In genomic region chr4:107354126-107354525, GRCm38 (mm10) we compare ENCODE assay signal across 29 mouse cellular contexts. TPM values are rescaled to one million over a fixed set of nuclear protein-coding genes. Genes with fewer than 3 reads are reported as not detected.
DNase-seq lines count a peak whose midpoint lies in the region; ATAC-seq and TF ChIP-seq lines count a peak whose summit lies in the region.
"Had no signal": no experiment of that assay in that cellular context is flagged by ENCODE, and none has a peak within 500 bp of the region (broad histone marks: within the 10 kb centered on the region; RNA-seq: fewer than 3 reads in every experiment).

No protein-coding gene starts in this region.

- 0 out of 2 replicates have a peak, but pooled peaks cover 4% of the 10 kb centered on the region for H3K36me3 ChIP-seq in embryonic facial prominence, embryonic 12.5 days
- H3K36me3 ChIP-seq in embryonic facial prominence, embryonic 10.5 days (replicated peaks), result peaks cover 23% of the 10 kb centered on the region
- H3K36me3 ChIP-seq in kidney, embryonic 14.5 days (ENCODE audit: control insufficient read depth, insufficient read depth, low read length), result no peaks in the 10 kb centered on the region
- H3K36me3 ChIP-seq in embryonic facial prominence, embryonic 13.5 days, result peaks cover 37% of the 10 kb centered on the region
- no peaks in the 10 kb centered on the region for H3K36me3 ChIP-seq in neural tube, embryonic 13.5 days
- H3K36me3 ChIP-seq in thymus, adult 2 months (ENCODE audit: control insufficient read depth, insufficient read depth, low read length), result peaks cover 4% of the 10 kb centered on the region; the same call in 1 of the 2 replicates
- H3K36me3 ChIP-seq: forebrain, embryonic 10.5 days; liver, embryonic 13.5 days had no signal

- 0 out of 2 replicates have a peak, but pooled peaks cover 4% of the 10 kb centered on the region for H3K4me1 ChIP-seq in embryonic facial prominence, embryonic 12.5 days
- peaks cover 8% of the 10 kb centered on the region; the same call in 1 of the 2 replicates for H3K4me1 ChIP-seq in embryonic facial prominence, embryonic 10.5 days
- peaks cover 13% of the 10 kb centered on the region for H3K4me1 ChIP-seq in kidney, embryonic 14.5 days (ENCODE audit: control insufficient read depth, insufficient read depth, low read length)
- H3K4me1 ChIP-seq in embryonic facial prominence, embryonic 13.5 days, result 0 out of 2 replicates have a peak, but pooled peaks cover 3% of the 10 kb centered on the region
- H3K4me1 ChIP-seq in neural tube, embryonic 13.5 days (replicated peaks), result peaks cover 20% of the 10 kb centered on the region
- no peaks in the 10 kb centered on the region for H3K4me1 ChIP-seq in thymus, adult 2 months (replicated peaks; ENCODE audit: control insufficient read depth, insufficient read depth, low read length)
- H3K4me1 ChIP-seq: forebrain, embryonic 10.5 days; midbrain, embryonic 12.5 days had no signal

- H3K9me3 ChIP-seq in embryonic facial prominence, embryonic 12.5 days, result no peaks in the 10 kb centered on the region
- no peaks in the 10 kb centered on the region for H3K9me3 ChIP-seq in embryonic facial prominence, embryonic 10.5 days
- no peaks in the 10 kb centered on the region for H3K9me3 ChIP-seq in kidney, embryonic 14.5 days (ENCODE audit: control insufficient read depth, low read length)
- H3K9me3 ChIP-seq in embryonic facial prominence, embryonic 13.5 days, result no peaks in the 10 kb centered on the region
- no peaks in the 10 kb centered on the region for H3K9me3 ChIP-seq in neural tube, embryonic 13.5 days
- H3K9me3 ChIP-seq: forebrain, embryonic 10.5 days; liver, embryonic 13.5 days; midbrain, embryonic 12.5 days had no signal

- 84% methylated on average over 5 of the region's 5 CpGs for WGBS in embryonic facial prominence, embryonic 12.5 days
- WGBS in embryonic facial prominence, embryonic 10.5 days, result 92% methylated on average over 5 of the region's 5 CpGs
- WGBS in kidney, embryonic 14.5 days, result 47% methylated on average over 5 of the region's 5 CpGs
- WGBS in embryonic facial prominence, embryonic 13.5 days, result 88% methylated on average over 5 of the region's 5 CpGs
- 51% methylated on average over 5 of the region's 5 CpGs for WGBS in neural tube, embryonic 13.5 days
- WGBS in thymus, adult 2 months, result 96% methylated on average over 5 of the region's 5 CpGs

- DNase-seq in embryonic facial prominence, embryonic 10.5 days (ENCODE audit: low spot score), result no peak
- DNase-seq in kidney, adult 9 months, result no peak
- no peak for DNase-seq in thymus, adult 2 months
- no peak for DNase-seq in liver
- DNase-seq: cerebellum, adult 18-20 months; cerebellum, postnatal 25 days; gastrocnemius, postnatal 25 days; heart, adult 18-20 months; heart, postnatal 36 days; liver, embryonic 13.5 days; lung, adult 18-20 months; lung, postnatal 4 days had no signal

- no peak for TF ChIP-seq CTCF in thymus, adult 2 months (IDR thresholded peaks at IDR 0.05; ENCODE audit: borderline replicate concordance, control insufficient read depth, extremely low read depth, insufficient read depth, low read length, poor library complexity)

- no peak overlapping the region for H3K4me2 ChIP-seq in embryonic facial prominence, embryonic 12.5 days (replicated peaks)
- H3K4me2 ChIP-seq in kidney, embryonic 14.5 days (replicated peaks; ENCODE audit: low read depth, low read length), result no peak overlapping the region; the same call in 1 of the 2 replicates
- no peak overlapping the region for H3K4me2 ChIP-seq in embryonic facial prominence, embryonic 13.5 days
- no peak overlapping the region for H3K4me2 ChIP-seq in neural tube, embryonic 13.5 days
- H3K4me2 ChIP-seq: heart, embryonic 11.5 days; hindbrain, embryonic 14.5 days; liver, embryonic 13.5 days; midbrain, embryonic 12.5 days had no signal

- H3K27me3 ChIP-seq in embryonic facial prominence, embryonic 12.5 days, result no peaks in the 10 kb centered on the region
- no peaks in the 10 kb centered on the region for H3K27me3 ChIP-seq in embryonic facial prominence, embryonic 10.5 days (replicated peaks; ENCODE audit: low read depth, poor library complexity, severe bottlenecking)
- no peaks in the 10 kb centered on the region for H3K27me3 ChIP-seq in kidney, embryonic 14.5 days (ENCODE audit: control insufficient read depth, insufficient read depth, low read length)
- H3K27me3 ChIP-seq in embryonic facial prominence, embryonic 13.5 days, result no peaks in the 10 kb centered on the region
- H3K27me3 ChIP-seq in neural tube, embryonic 13.5 days, result no peaks in the 10 kb centered on the region
- H3K27me3 ChIP-seq in thymus, adult 2 months (ENCODE audit: control insufficient read depth, insufficient read depth, low read length), result no peaks in the 10 kb centered on the region
- H3K27me3 ChIP-seq: CH12.LX; liver, embryonic 13.5 days; megakaryocyte, embryonic 14.5 days; midbrain, embryonic 12.5 days had no signal

- 0 out of 2 replicates have a peak overlapping the region, but pooled peaks have one; percentile 8 for H3K9ac ChIP-seq in embryonic facial prominence, embryonic 12.5 days
- H3K9ac ChIP-seq in kidney, embryonic 14.5 days (ENCODE audit: low read depth, low read length), result 0 out of 2 replicates have a peak overlapping the region, but pooled peaks have one; percentile 4
- H3K9ac ChIP-seq in embryonic facial prominence, embryonic 13.5 days, result peak overlapping the region; percentile 32; the same call in 1 of the 2 replicates
- H3K9ac ChIP-seq in neural tube, embryonic 13.5 days, result peak overlapping the region; percentile 54
- H3K9ac ChIP-seq: hindbrain, embryonic 14.5 days; liver, embryonic 13.5 days; midbrain, embryonic 12.5 days had no signal

- H3K4me3 ChIP-seq in embryonic facial prominence, embryonic 12.5 days, result no peak overlapping the region
- H3K4me3 ChIP-seq in embryonic facial prominence, embryonic 10.5 days, result no peak overlapping the region
- no peak overlapping the region for H3K4me3 ChIP-seq in kidney, embryonic 14.5 days (ENCODE audit: low read length)
- no peak overlapping the region for H3K4me3 ChIP-seq in embryonic facial prominence, embryonic 13.5 days
- H3K4me3 ChIP-seq in neural tube, embryonic 13.5 days, result no peak overlapping the region
- no peak overlapping the region for H3K4me3 ChIP-seq in thymus, adult 2 months (ENCODE audit: control insufficient read depth, insufficient read depth, low read length)
- H3K4me3 ChIP-seq: forebrain, embryonic 10.5 days; liver, embryonic 13.5 days; megakaryocyte, embryonic 14.5 days; midbrain, embryonic 12.5 days; myocyte had no signal

- no peak overlapping the region for H3K27ac ChIP-seq in embryonic facial prominence, embryonic 12.5 days
- H3K27ac ChIP-seq in embryonic facial prominence, embryonic 10.5 days (replicated peaks), result no peak overlapping the region
- H3K27ac ChIP-seq in kidney, embryonic 14.5 days (ENCODE audit: low read depth, low read length), result peak overlapping the region; percentile 80
- H3K27ac ChIP-seq in embryonic facial prominence, embryonic 13.5 days, result no peak overlapping the region
- H3K27ac ChIP-seq in neural tube, embryonic 13.5 days (replicated peaks), result peak overlapping the region; percentile 85
- no peak overlapping the region for H3K27ac ChIP-seq in thymus, adult 2 months (ENCODE audit: control insufficient read depth, insufficient read depth, low read length)
- H3K27ac ChIP-seq: forebrain, embryonic 10.5 days; hindbrain, embryonic 14.5 days; liver, embryonic 13.5 days; midbrain, embryonic 12.5 days had no signal

- ATAC-seq in embryonic facial prominence, embryonic 12.5 days (ENCODE audit: insufficient number of reproducible peaks, insufficient read depth, low FRiP score, low TSS enrichment), result no peak
- ATAC-seq in kidney, embryonic 14.5 days (ENCODE audit: low FRiP score, low TSS enrichment), result peak; percentile 41
- no peak for ATAC-seq in embryonic facial prominence, embryonic 13.5 days (ENCODE audit: insufficient number of reproducible peaks, insufficient read depth, low FRiP score, low TSS enrichment, low read depth)
- peak; percentile 56 for ATAC-seq in neural tube, embryonic 13.5 days (ENCODE audit: low read depth)
- ATAC-seq: activated CD4-positive, CD25-positive, alpha-beta regulatory T cell, adult 4 months; lung, postnatal 0 days had no signal

- no peak for TF ChIP-seq POLR2A in thymus, adult 2 months (IDR thresholded peaks at IDR 0.05; ENCODE audit: control insufficient read depth, extremely low read depth, insufficient read depth, low read length, poor library complexity)

RNA-seq across cellular contexts. Expression of gene Ndc1, which starts 13.5 kb away (rescaled TPM):
- 35.8 and 38.8 TPM in 2 replicates for polyA plus RNA-seq in embryonic facial prominence, embryonic 12.5 days (2016; fragmentation: Nextera tagmentation; extraction: Ambion mirVana)
- 51.5 and 56.1 TPM in 2 replicates for polyA plus RNA-seq in embryonic facial prominence, embryonic 10.5 days (2016; fragmentation: Nextera tagmentation; extraction: Ambion mirVana)
- polyA plus RNA-seq in kidney, embryonic 14.5 days (2014; fragmentation: Nextera tagmentation; extraction: Ambion mirVana), result 26.4 and 48.9 TPM in 2 replicates
- polyA plus RNA-seq in embryonic facial prominence, embryonic 13.5 days (2015; fragmentation: Nextera tagmentation; extraction: Ambion mirVana), result 36.4 and 38.2 TPM in 2 replicates
- 17.1 and 18.7 TPM in 2 replicates for polyA plus RNA-seq in neural tube, embryonic 13.5 days (2015; fragmentation: Nextera tagmentation; extraction: Ambion mirVana)
- polyA plus RNA-seq in thymus, adult 2 months (2012; rRNA removed), result 34.2 and 56.8 TPM in 2 replicates

RNA-seq across cellular contexts. Expression of gene Yipf1, which starts 40.0 kb away (rescaled TPM):
- 47.1 and 50.5 TPM in 2 replicates for polyA plus RNA-seq in embryonic facial prominence, embryonic 12.5 days (2016; fragmentation: Nextera tagmentation; extraction: Ambion mirVana)
- polyA plus RNA-seq in embryonic facial prominence, embryonic 10.5 days (2016; fragmentation: Nextera tagmentation; extraction: Ambion mirVana), result 39.5 and 40.6 TPM in 2 replicates
- 44.6 and 51.4 TPM in 2 replicates for polyA plus RNA-seq in kidney, embryonic 14.5 days (2014; fragmentation: Nextera tagmentation; extraction: Ambion mirVana)
- 50.5 and 53.4 TPM in 2 replicates for polyA plus RNA-seq in embryonic facial prominence, embryonic 13.5 days (2015; fragmentation: Nextera tagmentation; extraction: Ambion mirVana)
- polyA plus RNA-seq in neural tube, embryonic 13.5 days (2015; fragmentation: Nextera tagmentation; extraction: Ambion mirVana), result 63.0 and 63.5 TPM in 2 replicates
- polyA plus RNA-seq in thymus, adult 2 months (2012; rRNA removed), result 52.0 and 57.1 TPM in 2 replicates

RNA-seq across cellular contexts. Expression of gene Dio1, which starts 47.2 kb away (rescaled TPM):
- not detected in 2 replicates for polyA plus RNA-seq in embryonic facial prominence, embryonic 12.5 days (2016; fragmentation: Nextera tagmentation; extraction: Ambion mirVana)
- not detected in 2 replicates for polyA plus RNA-seq in embryonic facial prominence, embryonic 10.5 days (2016; fragmentation: Nextera tagmentation; extraction: Ambion mirVana)
- 0.38 TPM in 1 of 2 replicates, not detected in the other for polyA plus RNA-seq in kidney, embryonic 14.5 days (2014; fragmentation: Nextera tagmentation; extraction: Ambion mirVana)
- 0.21 TPM in 1 of 2 replicates, not detected in the other for polyA plus RNA-seq in embryonic facial prominence, embryonic 13.5 days (2015; fragmentation: Nextera tagmentation; extraction: Ambion mirVana)
- not detected in 2 replicates for polyA plus RNA-seq in neural tube, embryonic 13.5 days (2015; fragmentation: Nextera tagmentation; extraction: Ambion mirVana)
- 9.3 and 9.7 TPM in 2 replicates for polyA plus RNA-seq in thymus, adult 2 months (2012; rRNA removed)
- polyA plus RNA-seq: activated CD4-positive, CD25-positive, alpha-beta regulatory T cell, adult 4 months; brain, embryonic 14.5 days; C2C12; embryonic facial prominence, embryonic 11.5 days; forebrain, embryonic 10.5 days; heart, embryonic 11.5 days; hindbrain, embryonic 14.5 days; liver, embryonic 13.5 days; midbrain, embryonic 12.5 days; midbrain, postnatal 0 days; myocyte had no signal

Comparison
In these comparisons a context has a peak if more than half of its experiments do, and no peak if none do; other contexts are left out.
1. ATAC-seq: peak in kidney, embryonic 14.5 days (single experiment) and neural tube, embryonic 13.5 days (single experiment); none in embryonic facial prominence, embryonic 12.5 days (single experiment) and embryonic facial prominence, embryonic 13.5 days (single experiment).
2. H3K27ac ChIP-seq: peak in kidney, embryonic 14.5 days (single experiment) and neural tube, embryonic 13.5 days (single experiment); none in embryonic facial prominence, embryonic 12.5 days (single experiment), embryonic facial prominence, embryonic 10.5 days (single experiment), embryonic facial prominence, embryonic 13.5 days (single experiment) and thymus, adult 2 months (single experiment).
3. H3K9ac ChIP-seq: peak in every context shown above with its lines; median percentile 54 in neural tube, embryonic 13.5 days; 32 in embryonic facial prominence, embryonic 13.5 days; 8 in embryonic facial prominence, embryonic 12.5 days; 4 in kidney, embryonic 14.5 days.